Mouse (Mus musculus): Measurements from ENCODE around the gene Ankrd65. TPM values are rescaled to one million over a fixed set of nuclear protein-coding genes. Genes with fewer than 3 reads are reported as not detected.
"Not testable (repeated sequence)": the region's sequence is repeated elsewhere in the genome, so short reads cannot be mapped to it uniquely, and the experiment has no call there.

The Ankrd65 gene
- polyA plus RNA-seq, 1 experiment from 2014 or later: 0.18 TPM

- Histone ChIP-seq H3K27ac (no peak overlapping the region), H3K9me3 (no peaks in the 10 kb centered on the region), H3K36me3 (no peaks in the 10 kb centered on the region), H3K9ac (replicated peaks) (no peak overlapping the region; the same call in 1 of the 2 replicates), H3K4me2 (no peak overlapping the region), H3K4me3 (replicated peaks) (no peak overlapping the region), H3K4me1 (replicated peaks) (peaks cover 22% of the 10 kb centered on the region; the same call in 1 of the 2 replicates), H3K27me3 (peaks cover 38% of the 10 kb centered on the region)
- ATAC-seq (ENCODE audit: insufficient number of reproducible peaks, insufficient read depth, low FRiP score, low TSS enrichment, low read depth): no peak
- WGBS: 86% methylated on average over 3 of the region's 3 CpGs
These were observed 14.4 kb upstream of the Ankrd65 start for GRCm38 (mm10) chr4:155775855-155776254.

- Histone ChIP-seq H3K4me3 (replicated peaks) (no peak overlapping the region), H3K27ac (no peak overlapping the region)
- WGBS: 55% methylated on average over 2 of the region's 2 CpGs
These were observed 13.4 kb upstream of the Ankrd65 start for GRCm38 (mm10) chr4:155776704-155777335.

GRCm38 (mm10) chr4:155777816-155778215 lies 12.4 kb upstream of the Ankrd65 start:
- Histone ChIP-seq H3K36me3 (no peaks in the 10 kb centered on the region), H3K27me3 (peaks cover 20% of the 10 kb centered on the region), H3K4me2 (no peak overlapping the region), H3K27ac (no peak overlapping the region), H3K9me3 (no peaks in the 10 kb centered on the region), H3K4me3 (replicated peaks) (no peak overlapping the region), H3K9ac (replicated peaks) (no peak overlapping the region), H3K4me1 (replicated peaks) (peaks cover 24% of the 10 kb centered on the region; the same call in 1 of the 2 replicates)
- WGBS: 78% methylated on average over 2 of the region's 2 CpGs
- ATAC-seq (ENCODE audit: insufficient number of reproducible peaks, insufficient read depth, low FRiP score, low TSS enrichment, low read depth): no peak

More at GRCm38 (mm10) chr4:155776704-155777335, 13.4 kb upstream of the Ankrd65 start:
- Histone ChIP-seq H3K27me3 (peaks cover 30% of the 10 kb centered on the region), H3K36me3 (no peaks in the 10 kb centered on the region), H3K4me1 (replicated peaks) (peaks cover 24% of the 10 kb centered on the region; the same call in 1 of the 2 replicates), H3K9ac (replicated peaks) (no peak overlapping the region), H3K9me3 (no peaks in the 10 kb centered on the region), H3K4me2 (no peak overlapping the region)
- ATAC-seq (ENCODE audit: insufficient number of reproducible peaks, insufficient read depth, low FRiP score, low TSS enrichment, low read depth): no peak

GRCm38 (mm10) chr4:155779498-155779897 lies 10.7 kb upstream of the Ankrd65 start:
- Histone ChIP-seq H3K27ac (no peak overlapping the region), H3K36me3 (no peaks in the 10 kb centered on the region), H3K9me3 (no peaks in the 10 kb centered on the region), H3K9ac (replicated peaks) (no peak overlapping the region), H3K27me3 (peaks cover 10% of the 10 kb centered on the region), H3K4me3 (replicated peaks) (no peak overlapping the region), H3K4me1 (replicated peaks) (peaks cover 18% of the 10 kb centered on the region), H3K4me2 (no peak overlapping the region)
- no peak for ATAC-seq (ENCODE audit: insufficient number of reproducible peaks, insufficient read depth, low FRiP score, low TSS enrichment, low read depth)
- 84% methylated on average over 4 of the region's 4 CpGs for WGBS

GRCm38 (mm10) chr4:155780895-155781294 lies 9.3 kb upstream of the Ankrd65 start:
- Histone ChIP-seq H3K9me3 (no peaks in the 10 kb centered on the region), H3K27me3 (no peaks in the 10 kb centered on the region; the same call in 1 of the 2 replicates), H3K4me3 (replicated peaks) (no peak overlapping the region), H3K9ac (replicated peaks) (0 out of 2 replicates have a peak overlapping the region, but pooled peaks have one; percentile 27), H3K36me3 (no peaks in the 10 kb centered on the region), H3K27ac (0 out of 2 replicates have a peak overlapping the region, but pooled peaks have one; percentile 41), H3K4me2 (no peak overlapping the region), H3K4me1 (replicated peaks) (peaks cover 13% of the 10 kb centered on the region)
- 22% methylated on average over 6 of the region's 6 CpGs for WGBS
- 0 out of 2 replicates have a peak, but pooled peaks have one; percentile 33 for ATAC-seq (ENCODE audit: insufficient number of reproducible peaks, insufficient read depth, low FRiP score, low TSS enrichment, low read depth)

- H3K27ac ChIP-seq: peak overlapping the region; percentile 74
- peak overlapping the region; percentile 80; the same call in 1 of the 2 replicates for H3K9ac ChIP-seq (replicated peaks)
- H3K27me3 ChIP-seq: no peaks in the 10 kb centered on the region
- WGBS: 47% methylated on average over 16 of the region's 16 CpGs
- peaks cover 13% of the 10 kb centered on the region for H3K4me1 ChIP-seq (replicated peaks)
- H3K4me2 ChIP-seq: peak overlapping the region; percentile 71
- no peaks in the 10 kb centered on the region for H3K9me3 ChIP-seq
- H3K36me3 ChIP-seq: no peaks in the 10 kb centered on the region
- H3K4me3 ChIP-seq (replicated peaks): peak overlapping the region; percentile 61
- no peak for ATAC-seq (ENCODE audit: insufficient number of reproducible peaks, insufficient read depth, low FRiP score, low TSS enrichment, low read depth)
These were observed 6.7 kb upstream of the Ankrd65 start for GRCm38 (mm10) chr4:155783486-155784080.

GRCm38 (mm10) chr4:155784081-155784701 lies 6.0 kb upstream of the Ankrd65 start:
- under 1% methylated on average over 52 of the region's 52 CpGs for WGBS
- Histone ChIP-seq H3K27me3 (no peaks in the 10 kb centered on the region), H3K9me3 (no peaks in the 10 kb centered on the region), H3K27ac (peak overlapping the region; percentile 74), H3K36me3 (no peaks in the 10 kb centered on the region), H3K4me1 (replicated peaks) (peaks cover 13% of the 10 kb centered on the region), H3K9ac (replicated peaks) (peak overlapping the region; percentile 80), H3K4me2 (peak overlapping the region; percentile 71), H3K4me3 (replicated peaks) (peak overlapping the region; percentile 61)
- ATAC-seq (ENCODE audit: insufficient number of reproducible peaks, insufficient read depth, low FRiP score, low TSS enrichment, low read depth): peak; percentile 70

- Histone ChIP-seq H3K27ac (peak overlapping the region; percentile 35; the same call in 1 of the 2 replicates), H3K9me3 (no peaks in the 10 kb centered on the region), H3K36me3 (no peaks in the 10 kb centered on the region), H3K4me3 (replicated peaks) (no peak overlapping the region), H3K4me1 (replicated peaks) (peaks cover 13% of the 10 kb centered on the region), H3K4me2 (peak overlapping the region; percentile 71; the same call in 1 of the 2 replicates), H3K9ac (replicated peaks) (0 out of 2 replicates have a peak overlapping the region, but pooled peaks have one; percentile 31), H3K27me3 (no peaks in the 10 kb centered on the region)
- WGBS: 80% methylated on average over 10 of the region's 10 CpGs
- no peak for ATAC-seq (ENCODE audit: insufficient number of reproducible peaks, insufficient read depth, low FRiP score, low TSS enrichment, low read depth)
These were observed 5.0 kb upstream of the Ankrd65 start for GRCm38 (mm10) chr4:155785246-155785645.

GRCm38 (mm10) chr4:155785819-155786218 lies 4.4 kb upstream of the Ankrd65 start, which contains the start of gene Tmem88b:
Gene Tmem88b, minus strand, starts transcription at chr4:155785874.
- Histone ChIP-seq H3K36me3 (no peaks in the 10 kb centered on the region), H3K27me3 (0 out of 2 replicates have a peak, but pooled peaks cover under 1% of the 10 kb centered on the region), H3K4me2 (peak within 1 kb of the TSS; percentile 71), H3K27ac (peak within 1 kb of the TSS; percentile 35; the same call in 1 of the 2 replicates), H3K9ac (replicated peaks) (0 out of 2 replicates have a peak within 1 kb of the TSS, but pooled peaks have one; percentile 80), H3K9me3 (no peaks in the 10 kb centered on the region), H3K4me3 (replicated peaks) (peak within 1 kb of the TSS; percentile 61), H3K4me1 (replicated peaks) (peaks cover 12% of the 10 kb centered on the region)
- 75% methylated on average over 5 of the region's 5 CpGs for WGBS
- no peak for ATAC-seq (ENCODE audit: insufficient number of reproducible peaks, insufficient read depth, low FRiP score, low TSS enrichment, low read depth)

- Histone ChIP-seq H3K9me3 (no peaks in the 10 kb centered on the region), H3K9ac (replicated peaks) (no peak overlapping the region), H3K27ac (no peak overlapping the region), H3K4me2 (no peak overlapping the region), H3K4me3 (replicated peaks) (no peak overlapping the region), H3K27me3 (peaks cover 18% of the 10 kb centered on the region), H3K36me3 (no peaks in the 10 kb centered on the region), H3K4me1 (replicated peaks) (peaks cover 9% of the 10 kb centered on the region)
- WGBS: 72% methylated on average over 3 of the region's 3 CpGs
- no peak for ATAC-seq (ENCODE audit: insufficient number of reproducible peaks, insufficient read depth, low FRiP score, low TSS enrichment, low read depth)
These were observed 1.9 kb upstream of the Ankrd65 start for GRCm38 (mm10) chr4:155788300-155788699.

- H3K9me3 ChIP-seq; H3K4me3 ChIP-seq (replicated peaks); H3K27ac ChIP-seq; H3K9ac ChIP-seq (replicated peaks); ATAC-seq (ENCODE audit: insufficient number of reproducible peaks, insufficient read depth, low FRiP score, low TSS enrichment, low read depth); H3K4me2 ChIP-seq; H3K4me1 ChIP-seq (replicated peaks); H3K36me3 ChIP-seq: not testable (repeated sequence)
- peaks cover 18% of the 10 kb centered on the region for H3K27me3 ChIP-seq
- 81% methylated on average over 4 of the region's 4 CpGs for WGBS
These were observed 1.4 kb upstream of the Ankrd65 start for GRCm38 (mm10) chr4:155788833-155789232.

All from limb, embryonic 12.5 days (tissue).